Mouse (Mus musculus): ENCODE results near the gene Tmem159. TPM values are rescaled to one million over a fixed set of nuclear protein-coding genes. Genes with fewer than 3 reads are reported as not detected.

Tmem159 gene
- total and polyA plus RNA-seq, 3 experiments: not detected

- no peaks in the 10 kb centered on the region for H3K27me3 ChIP-seq (replicated peaks)
- no peaks in the 10 kb centered on the region for H3K79me2 ChIP-seq (replicated peaks; ENCODE audit: control insufficient read depth, extremely low read depth, insufficient read depth, poor library complexity, severe bottlenecking)
- peaks cover 0 to 14% of the 10 kb centered on the region in 2 experiments; a peak in 2 of 4 replicates for H3K4me1 ChIP-seq (ENCODE audit: control insufficient read depth in 1 of 2, insufficient read depth in 2 of 2)
- no peak for DNase-seq (ENCODE audit: extremely low read depth)
- H3K4me3 ChIP-seq (replicated peaks in 1 of 3; ENCODE audit: low read depth in 2 of 3, low read length in 2 of 3, poor library complexity in 1 of 3): no peak overlapping the region
- no peaks in the 10 kb centered on the region for H3K9me3 ChIP-seq (replicated peaks; ENCODE audit: low read length)
- H3K27ac ChIP-seq (ENCODE audit: insufficient read depth, low read depth): no peak overlapping the region
- in situ Hi-C loops (cut with MboI; ENCODE audit: low pct_ligation_motif_present, low pct_unique_long_range_greater_than_20kb, low sequenced_read_pairs) (loop anchor here (10.0 to 25.0 kb wide), 2 partner anchors 201 to 514 kb away; partner anchors contain the start of genes Abca15 and Uqcrc2), dilution Hi-C loops (cut with MboI; ENCODE audit: extremely low pct_ligation_motif_present, extremely low pct_unique_long_range_greater_than_20kb, low sequenced_read_pairs) (no loop called here)
- no peaks in the 10 kb centered on the region for H3K36me3 ChIP-seq (replicated peaks in 1 of 2; ENCODE audit: control insufficient read depth in 1 of 2, insufficient read depth in 1 of 2, low read length in 1 of 2)
- no peak for TF ChIP-seq MYC (IDR thresholded peaks at IDR 0.05; ENCODE audit: low read depth, low read length)
- no peak for TF ChIP-seq ZKSCAN1 (IDR thresholded peaks at IDR 0.05; ENCODE audit: borderline replicate concordance, low read depth, low read length)
- no peak for TF ChIP-seq BHLHE40 (IDR thresholded peaks at IDR 0.05; ENCODE audit: low read depth, low read length)
- no peak overlapping the region for H3K4me2 ChIP-seq (ENCODE audit: insufficient read depth, low read depth, poor library complexity, severe bottlenecking)
- H3K9ac ChIP-seq (ENCODE audit: insufficient read depth, low read depth): no peak overlapping the region
Measured at GRCm38 (mm10) chr7:120123776-120124175, 21.6 kb downstream of the Tmem159 start.

- Histone ChIP-seq H3K27me3 (replicated peaks) (no peaks in the 10 kb centered on the region), H3K9ac (ENCODE audit: insufficient read depth, low read depth) (no peak overlapping the region), H3K4me3 (replicated peaks in 1 of 3; ENCODE audit: low read depth in 2 of 3, low read length in 2 of 3, poor library complexity in 1 of 3) (no peak overlapping the region), H3K79me2 (replicated peaks; ENCODE audit: control insufficient read depth, extremely low read depth, insufficient read depth, poor library complexity, severe bottlenecking) (no peaks in the 10 kb centered on the region), H3K9me3 (replicated peaks; ENCODE audit: low read length) (no peaks in the 10 kb centered on the region), H3K36me3 (replicated peaks in 1 of 2; ENCODE audit: control insufficient read depth in 1 of 2, insufficient read depth in 1 of 2, low read length in 1 of 2) (no peaks in the 10 kb centered on the region), H3K27ac (ENCODE audit: insufficient read depth, low read depth) (no peak overlapping the region), H3K4me2 (ENCODE audit: insufficient read depth, low read depth, poor library complexity, severe bottlenecking) (no peak overlapping the region), H3K4me1 (ENCODE audit: control insufficient read depth in 1 of 2, insufficient read depth in 2 of 2) (peaks cover 0 to 14% of the 10 kb centered on the region in 2 experiments; a peak in 2 of 4 replicates)
- dilution Hi-C loops (cut with MboI; ENCODE audit: extremely low pct_ligation_motif_present, extremely low pct_unique_long_range_greater_than_20kb, low sequenced_read_pairs): no loop called here
- in situ Hi-C loops (cut with MboI; ENCODE audit: low pct_ligation_motif_present, low pct_unique_long_range_greater_than_20kb, low sequenced_read_pairs): loop anchor here (10.0 to 25.0 kb wide), 2 partner anchors 200 to 512 kb away; partner anchors contain the start of genes Abca15 and Uqcrc2
- TF ChIP-seq SMC3 (IDR thresholded peaks at IDR 0.05; ENCODE audit: low read depth, low read length) (peak; percentile 77), ZNF384 (IDR thresholded peaks at IDR 0.05; ENCODE audit: low read depth, low read length) (no peak), RAD21 (IDR thresholded peaks at IDR 0.05; ENCODE audit: low read depth, low read length) (peak; percentile 87), CTCF (conservative IDR thresholded peaks at IDR 0.05 in 1 of 2, IDR thresholded peaks at IDR 0.05 in 1 of 2; ENCODE audit: low read depth in 2 of 2, low read length in 2 of 2) (peak; percentile 64 to 84), TCF12 (IDR thresholded peaks at IDR 0.05; ENCODE audit: low read depth, low read length) (peak; percentile 33; the same call in 1 of the 2 replicates), ZC3H11A (IDR thresholded peaks at IDR 0.05; ENCODE audit: low read depth, low read length) (peak; percentile 19; the same call in 1 of the 2 replicates), E2F4 (IDR thresholded peaks at IDR 0.05; ENCODE audit: insufficient replicate concordance, low read depth, low read length) (no peak)
- DNase-seq (ENCODE audit: extremely low read depth): peak; percentile 71
Measured at GRCm38 (mm10) chr7:120124844-120125243, 22.7 kb downstream of the Tmem159 start.

DNA sequence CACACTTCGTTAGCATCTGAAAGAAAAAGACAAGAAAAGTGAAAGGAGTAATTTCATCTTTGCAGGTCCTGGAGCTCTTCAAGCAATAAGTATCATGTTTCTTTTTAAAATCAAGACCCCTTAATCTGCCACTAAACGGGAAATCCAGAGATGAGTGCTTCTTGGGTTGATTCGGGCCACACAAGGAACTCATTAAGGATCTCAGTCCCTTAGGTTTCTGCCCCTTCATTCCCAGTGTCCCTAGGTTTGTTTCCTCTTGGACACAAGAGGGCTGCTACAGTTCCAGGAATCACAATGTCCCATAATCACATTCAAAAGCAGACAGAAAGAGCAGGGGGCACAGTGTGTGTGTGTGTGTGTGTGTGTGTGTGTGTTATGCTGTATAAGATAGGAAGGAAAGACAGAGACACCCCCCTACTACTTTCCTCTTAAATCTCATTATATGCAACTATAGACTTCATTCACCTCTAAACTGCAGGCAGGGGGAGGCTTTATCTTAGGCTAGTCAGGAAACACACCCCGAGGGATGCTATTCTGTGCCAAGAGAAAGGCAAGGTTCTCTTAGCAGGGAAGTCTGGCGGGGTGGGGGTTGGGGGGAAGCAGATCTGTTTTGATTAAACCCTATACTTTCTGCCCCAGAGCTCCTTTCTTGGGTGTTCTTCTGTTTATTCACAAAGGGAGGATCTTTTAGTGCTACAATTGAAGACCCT lies 25.0 kb downstream of the Tmem159 start:
- Histone ChIP-seq H3K36me3 (replicated peaks in 1 of 2; ENCODE audit: control insufficient read depth in 1 of 2, insufficient read depth in 1 of 2, low read length in 1 of 2) (no peaks in the 10 kb centered on the region), H3K4me1 (ENCODE audit: control insufficient read depth in 1 of 2, insufficient read depth in 2 of 2) (peaks cover 0 to 14% of the 10 kb centered on the region in 2 experiments; a peak in 2 of 4 replicates), H3K27ac (ENCODE audit: insufficient read depth, low read depth) (no peak overlapping the region), H3K4me2 (ENCODE audit: insufficient read depth, low read depth, poor library complexity, severe bottlenecking) (no peak overlapping the region), H3K27me3 (replicated peaks) (no peaks in the 10 kb centered on the region), H3K9me3 (replicated peaks; ENCODE audit: low read length) (no peaks in the 10 kb centered on the region), H3K4me3 (replicated peaks in 1 of 3; ENCODE audit: low read depth in 2 of 3, low read length in 2 of 3, poor library complexity in 1 of 3) (no peak overlapping the region), H3K79me2 (replicated peaks; ENCODE audit: control insufficient read depth, extremely low read depth, insufficient read depth, poor library complexity, severe bottlenecking) (no peaks in the 10 kb centered on the region), H3K9ac (ENCODE audit: insufficient read depth, low read depth) (no peak overlapping the region)
- in situ Hi-C loops (cut with MboI; ENCODE audit: low pct_ligation_motif_present, low pct_unique_long_range_greater_than_20kb, low sequenced_read_pairs): loop anchor here (10.0 kb wide), 1 partner anchor 198 kb away; the partner anchor contains the start of gene Abca15
- dilution Hi-C loops (cut with MboI; ENCODE audit: extremely low pct_ligation_motif_present, extremely low pct_unique_long_range_greater_than_20kb, low sequenced_read_pairs): no loop called here
- DNase-seq (ENCODE audit: extremely low read depth): no peak
- TF ChIP-seq ZKSCAN1 (IDR thresholded peaks at IDR 0.05; ENCODE audit: borderline replicate concordance, low read depth, low read length): no peak
- no peak for TF ChIP-seq SMC3 (IDR thresholded peaks at IDR 0.05; ENCODE audit: low read depth, low read length)
- TF ChIP-seq ELF1 (IDR thresholded peaks at IDR 0.05; ENCODE audit: low read depth, low read length): no peak
- no peak for TF ChIP-seq CHD2 (IDR thresholded peaks at IDR 0.05; ENCODE audit: low read length)
- TF ChIP-seq MAFK (IDR thresholded peaks at IDR 0.05; ENCODE audit: insufficient replicate concordance, low read length): no peak
- no peak for TF ChIP-seq IRF4 (IDR thresholded peaks at IDR 0.05; ENCODE audit: low read depth, low read length)
- TF ChIP-seq USF2 (conservative IDR thresholded peaks at IDR 0.05; ENCODE audit: low read depth, low read length): no peak
- TF ChIP-seq JUND (conservative IDR thresholded peaks at IDR 0.05; ENCODE audit: low read depth, low read length): no peak
- TF ChIP-seq MXI1 (IDR thresholded peaks at IDR 0.05; ENCODE audit: low read depth, low read length): no peak
- no peak for TF ChIP-seq SIN3A (IDR thresholded peaks at IDR 0.05; ENCODE audit: low read length)
- no peak for TF ChIP-seq MAX (IDR thresholded peaks at IDR 0.05; ENCODE audit: low read length)
- no peak for TF ChIP-seq HCFC1 (IDR thresholded peaks at IDR 0.05; ENCODE audit: low read depth, low read length)
- no peak for TF ChIP-seq POLR2A (IDR thresholded peaks at IDR 0.05; ENCODE audit: low read depth, low read length)
- TF ChIP-seq KAT2A (IDR thresholded peaks at IDR 0.05; ENCODE audit: insufficient replicate concordance, low read length): no peak
- TF ChIP-seq JUN (IDR thresholded peaks at IDR 0.05; ENCODE audit: insufficient read depth, low read depth, low read length): no peak
- no peak for TF ChIP-seq GABPA (IDR thresholded peaks at IDR 0.05; ENCODE audit: insufficient replicate concordance, low read depth, low read length)
- no peak for TF ChIP-seq ZC3H11A (IDR thresholded peaks at IDR 0.05; ENCODE audit: low read depth, low read length)
